Mouse (Mus musculus) R1 (cell line): ENCODE data around the gene Snrpd2.

Experiments used
- DNase-seq: peaks from one replicate; pipeline ENCODE4 v3.0.0-alpha.2; 2018; ENCODE audit warnings: low read depth, low spot score

Snrpd2 gene

GRCm38 (mm10) chr7:19149626-19150025 lies at the start of gene Snrpd2:
TSS of gene Snrpd2 (plus strand) at chr7:19149722.
- DNase-seq, result peak; percentile 96

GRCm38 (mm10) chr7:19100290-19100689 lies 49.2 kb upstream of the Snrpd2 start:
- DNase-seq, result no peak

GRCm38 (mm10) chr7:19103741-19104140 lies 45.8 kb upstream of the Snrpd2 start:
- DNase-seq, result no peak

- DNase-seq, result no peak
Observed at GRCm38 (mm10) chr7:19104486-19104885, 45.0 kb upstream of the Snrpd2 start.

- no peak for DNase-seq
Observed at GRCm38 (mm10) chr7:19107436-19107835, 42.1 kb upstream of the Snrpd2 start.

GRCm38 (mm10) chr7:19109565-19109964 lies 40.0 kb upstream of the Snrpd2 start:
- DNase-seq, result no peak

GRCm38 (mm10) chr7:19118028-19118771 lies 31.3 kb upstream of the Snrpd2 start, which contains the start of gene Gm4969:
TSS of gene Gm4969 (minus strand) at chr7:19118368.
- peak; percentile 98 for DNase-seq

- DNase-seq, result peak; percentile 10
Observed at GRCm38 (mm10) chr7:19119083-19119482, 30.4 kb upstream of the Snrpd2 start.

GRCm38 (mm10) chr7:19119631-19120429 lies 29.7 kb upstream of the Snrpd2 start, which contains the start of gene Fbxo46:
TSS of gene Fbxo46 (plus strand) at chr7:19119859.
- peak; percentile 99 for DNase-seq

- DNase-seq, result no peak
Observed at GRCm38 (mm10) chr7:19121686-19122085, 27.8 kb upstream of the Snrpd2 start.

- no peak for DNase-seq
Observed at GRCm38 (mm10) chr7:19124713-19125112, 24.8 kb upstream of the Snrpd2 start.

- no peak for DNase-seq
Observed at GRCm38 (mm10) chr7:19127744-19128143, 21.8 kb upstream of the Snrpd2 start.

GRCm38 (mm10) chr7:19129396-19129795 lies 20.1 kb upstream of the Snrpd2 start:
- DNase-seq, result no peak

- DNase-seq, result peak; percentile 57
Observed at GRCm38 (mm10) chr7:19130657-19131056, 18.9 kb upstream of the Snrpd2 start.

GRCm38 (mm10) chr7:19131324-19131848 lies 18.1 kb upstream of the Snrpd2 start:
- peak; percentile 100 for DNase-seq

GRCm38 (mm10) chr7:19136168-19136567 lies 13.4 kb upstream of the Snrpd2 start:
- DNase-seq, result peak; percentile 60

GRCm38 (mm10) chr7:19136673-19137334 lies 12.7 kb upstream of the Snrpd2 start:
- DNase-seq, result peak; percentile 28

GRCm38 (mm10) chr7:19137380-19137779 lies 12.1 kb upstream of the Snrpd2 start:
- DNase-seq, result peak; percentile 72

GRCm38 (mm10) chr7:19146793-19147192 lies 2.7 kb upstream of the Snrpd2 start:
- no peak for DNase-seq

- DNase-seq, result peak; percentile 33
Observed at GRCm38 (mm10) chr7:19147497-19148045, 2.0 kb upstream of the Snrpd2 start.

GRCm38 (mm10) chr7:19148180-19148874 lies 1.2 kb upstream of the Snrpd2 start:
- DNase-seq, result peak; percentile 16
